Mouse (Mus musculus): ENCODE data around the gene Ube2e1. TPM values are rescaled to one million over a fixed set of nuclear protein-coding genes. Genes with fewer than 3 reads are reported as not detected.

The Ube2e1 gene
- polyA plus RNA-seq, 1 experiment = 37.0 TPM

DNA sequence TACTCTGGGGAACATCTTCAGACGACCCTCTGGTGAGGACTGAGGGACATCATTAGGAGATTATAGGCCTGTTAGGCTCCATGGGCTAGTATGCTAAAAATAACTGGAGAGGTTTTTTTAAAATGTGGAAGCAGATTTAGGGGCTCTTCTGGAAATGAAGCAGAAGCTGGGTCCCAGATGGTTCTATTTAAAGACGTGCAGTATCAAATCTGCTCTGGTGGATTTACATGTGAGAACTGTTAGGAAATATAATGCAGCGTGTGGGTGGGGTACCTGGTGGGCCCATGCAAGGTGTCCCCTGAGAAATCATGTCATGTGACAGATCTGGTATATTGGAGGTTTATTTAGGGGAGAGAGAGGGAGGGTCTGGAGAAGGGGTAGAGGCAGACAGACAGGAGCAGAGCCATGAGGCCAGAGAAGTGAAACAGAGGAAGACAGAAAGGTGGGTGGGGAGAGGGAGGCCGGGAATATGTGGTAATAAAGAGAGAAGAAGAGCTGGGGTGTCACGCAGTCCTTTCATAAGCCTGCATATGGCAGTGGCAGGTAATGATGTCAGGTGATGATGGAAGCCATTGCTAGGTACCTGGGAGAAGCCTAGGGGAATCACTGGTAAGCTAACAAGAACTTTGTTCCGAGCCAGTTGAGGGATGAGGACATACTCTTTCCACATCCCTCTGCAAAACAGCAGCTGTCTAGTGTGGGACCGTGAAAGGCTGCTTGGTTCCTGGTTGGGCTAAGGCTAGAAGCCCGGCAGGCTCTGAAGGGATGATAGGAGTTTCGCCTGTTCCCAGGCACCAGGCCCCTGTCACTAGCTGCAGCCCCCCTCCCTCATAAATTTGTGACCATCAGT is 41.3 kb upstream of the Ube2e1 start:
- Histone ChIP-seq H3K36me3 (ENCODE audit: control insufficient read depth, insufficient read depth) (no peaks in the 10 kb centered on the region), H3K27me3 (ENCODE audit: control insufficient read depth, insufficient read depth, insufficient read length) (no peaks in the 10 kb centered on the region), H3ac (ENCODE audit: control insufficient read depth, insufficient read length, low read depth) (no peak overlapping the region), H3K4me3 (ENCODE audit: insufficient read depth, poor library complexity, severe bottlenecking) (no peak overlapping the region), H3K79me2 (ENCODE audit: control insufficient read depth, insufficient read depth) (no peaks in the 10 kb centered on the region), H3K79me3 (ENCODE audit: low read depth) (no peaks in the 10 kb centered on the region)
- TF ChIP-seq MYOD1 (IDR thresholded peaks at IDR 0.05; ENCODE audit: control insufficient read depth, insufficient read length, low read depth) (no peak), FOSL1 (IDR thresholded peaks at IDR 0.05; ENCODE audit: insufficient read depth, low read length, poor library complexity, severe bottlenecking) (no peak), MAX (IDR thresholded peaks at IDR 0.05) (no peak), CTCF (IDR thresholded peaks at IDR 0.05; ENCODE audit: control insufficient read depth, insufficient read depth, insufficient read length) (no peak), MYOG (IDR thresholded peaks at IDR 0.05; ENCODE audit: control insufficient read depth, extremely low read depth, insufficient read length) (no peak)

DNA sequence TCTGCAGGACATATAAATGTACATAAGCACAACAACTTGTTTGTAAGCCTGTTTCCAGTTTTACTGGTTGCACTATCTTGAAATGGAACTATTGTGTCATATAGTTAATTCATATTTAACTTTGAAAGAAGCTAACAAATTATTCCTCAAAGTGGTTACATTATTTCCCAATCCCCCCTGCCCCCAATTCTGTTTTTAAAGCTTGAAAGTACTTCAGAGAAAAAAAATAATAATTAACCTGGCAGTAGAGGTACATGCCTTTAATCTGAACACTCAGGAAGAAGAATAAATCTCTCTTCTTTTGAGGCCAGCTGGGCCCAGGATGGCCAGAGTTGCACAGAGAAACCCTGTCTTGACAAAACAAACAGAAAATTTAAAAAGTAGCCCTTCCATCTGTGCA is 37.4 kb upstream of the Ube2e1 start:
- no peaks in the 10 kb centered on the region for H3K79me2 ChIP-seq (ENCODE audit: control insufficient read depth, insufficient read depth)
- H3ac ChIP-seq (ENCODE audit: control insufficient read depth, insufficient read length, low read depth) = no peak overlapping the region
- no peaks in the 10 kb centered on the region for H3K79me3 ChIP-seq (ENCODE audit: low read depth)
- no peak overlapping the region for H3K4me3 ChIP-seq (ENCODE audit: insufficient read depth, poor library complexity, severe bottlenecking)
- H3K36me3 ChIP-seq (ENCODE audit: control insufficient read depth, insufficient read depth) = no peaks in the 10 kb centered on the region
- no peaks in the 10 kb centered on the region for H3K27me3 ChIP-seq (ENCODE audit: control insufficient read depth, insufficient read depth, insufficient read length)
- no peak for TF ChIP-seq MAX (IDR thresholded peaks at IDR 0.05)
- no peak for TF ChIP-seq CEBPB (IDR thresholded peaks at IDR 0.05; ENCODE audit: low read depth)
- no peak for TF ChIP-seq USF1 (IDR thresholded peaks at IDR 0.05; ENCODE audit: low read depth)
- TF ChIP-seq MYOG (IDR thresholded peaks at IDR 0.05; ENCODE audit: control insufficient read depth, extremely low read depth, insufficient read length) = no peak
- no peak for TF ChIP-seq FOSL1 (IDR thresholded peaks at IDR 0.05; ENCODE audit: insufficient read depth, low read length, poor library complexity, severe bottlenecking)
- TF ChIP-seq CTCF (IDR thresholded peaks at IDR 0.05; ENCODE audit: control insufficient read depth, insufficient read depth, insufficient read length) = no peak
- TF ChIP-seq MYOD1 (IDR thresholded peaks at IDR 0.05; ENCODE audit: control insufficient read depth, insufficient read length, low read depth) = no peak

DNA sequence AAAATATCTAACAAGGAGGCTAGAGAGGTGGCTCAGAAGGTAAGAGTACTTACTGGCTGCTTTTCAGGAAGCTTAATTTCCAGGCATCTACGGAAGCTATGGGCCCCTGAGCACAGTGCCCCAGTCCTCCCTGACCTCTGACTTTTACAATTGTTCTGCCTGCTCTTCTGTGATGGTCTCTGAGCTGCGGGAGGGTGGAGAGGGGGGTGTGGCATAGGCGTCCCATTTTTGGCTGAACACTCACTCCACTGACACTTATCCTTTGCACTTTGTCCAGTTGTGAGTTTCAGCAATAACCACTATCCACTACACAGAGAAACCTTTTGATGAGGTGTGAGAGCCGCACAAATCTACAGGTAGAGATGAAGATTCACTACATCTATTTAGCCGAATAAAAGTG is 35.4 kb upstream of the Ube2e1 start:
- no peak overlapping the region for H3K4me3 ChIP-seq (ENCODE audit: insufficient read depth, poor library complexity, severe bottlenecking)
- no peak overlapping the region for H3ac ChIP-seq (ENCODE audit: control insufficient read depth, insufficient read length, low read depth)
- H3K36me3 ChIP-seq (ENCODE audit: control insufficient read depth, insufficient read depth) = no peaks in the 10 kb centered on the region
- TF ChIP-seq MAX (IDR thresholded peaks at IDR 0.05) (no peak), MYOD1 (IDR thresholded peaks at IDR 0.05; ENCODE audit: control insufficient read depth, insufficient read length, low read depth) (no peak), FOSL1 (IDR thresholded peaks at IDR 0.05; ENCODE audit: insufficient read depth, low read length, poor library complexity, severe bottlenecking) (no peak), CEBPB (IDR thresholded peaks at IDR 0.05; ENCODE audit: low read depth) (no peak), CTCF (IDR thresholded peaks at IDR 0.05; ENCODE audit: control insufficient read depth, insufficient read depth, insufficient read length) (no peak)
- no peaks in the 10 kb centered on the region for H3K79me2 ChIP-seq (ENCODE audit: control insufficient read depth, insufficient read depth)
- no peaks in the 10 kb centered on the region for H3K27me3 ChIP-seq (ENCODE audit: control insufficient read depth, insufficient read depth, insufficient read length)
- H3K79me3 ChIP-seq (ENCODE audit: low read depth) = no peaks in the 10 kb centered on the region

DNA sequence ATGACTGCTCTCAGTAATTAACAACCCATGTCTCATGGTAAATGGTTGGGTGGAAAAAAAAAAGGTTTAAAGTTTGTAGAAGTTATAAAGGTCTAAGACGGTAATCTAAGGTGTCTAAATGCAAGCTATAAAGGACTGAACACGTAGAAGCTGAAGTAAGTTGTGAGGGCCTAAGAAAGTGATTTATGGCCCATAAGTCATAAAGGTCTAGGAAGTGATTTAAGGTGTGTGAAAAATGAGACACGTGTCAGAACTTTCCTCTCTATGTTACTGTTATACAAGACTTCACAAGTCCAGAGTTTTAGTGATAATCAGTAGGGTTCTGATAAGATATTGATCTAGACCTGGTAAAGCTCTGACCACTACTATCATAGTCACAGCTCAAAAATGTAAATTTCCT is 32.7 kb upstream of the Ube2e1 start:
- Histone ChIP-seq H3K79me3 (ENCODE audit: low read depth) (no peaks in the 10 kb centered on the region), H3K79me2 (ENCODE audit: control insufficient read depth, insufficient read depth) (no peaks in the 10 kb centered on the region), H3K36me3 (ENCODE audit: control insufficient read depth, insufficient read depth) (no peaks in the 10 kb centered on the region), H3K4me3 (ENCODE audit: insufficient read depth, poor library complexity, severe bottlenecking) (no peak overlapping the region), H3K27me3 (ENCODE audit: control insufficient read depth, insufficient read depth, insufficient read length) (no peaks in the 10 kb centered on the region), H3ac (ENCODE audit: control insufficient read depth, insufficient read length, low read depth) (no peak overlapping the region)
- TF ChIP-seq CTCF (IDR thresholded peaks at IDR 0.05; ENCODE audit: control insufficient read depth, insufficient read depth, insufficient read length) (no peak), CEBPB (IDR thresholded peaks at IDR 0.05; ENCODE audit: low read depth) (no peak), MYOD1 (IDR thresholded peaks at IDR 0.05; ENCODE audit: control insufficient read depth, insufficient read length, low read depth) (no peak)

DNA sequence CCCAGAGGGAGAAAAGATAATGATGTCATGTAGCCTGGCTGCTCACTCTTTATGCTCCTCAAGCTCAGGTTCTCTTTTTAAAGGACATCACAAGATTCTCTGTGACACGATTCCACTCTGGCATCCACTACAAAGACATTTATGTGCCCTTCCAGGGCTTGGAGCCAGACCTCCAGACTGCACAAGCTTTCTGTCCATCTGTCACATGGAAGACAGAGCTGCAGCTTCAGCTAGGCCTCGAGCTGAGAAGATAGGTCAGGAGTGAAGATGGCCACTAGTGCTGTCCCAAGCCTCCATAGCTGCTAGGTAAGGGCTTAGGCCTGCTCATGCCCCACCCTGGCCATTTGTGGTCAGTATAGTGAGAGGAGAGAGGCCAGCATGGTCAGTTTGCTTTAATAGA is 24.8 kb upstream of the Ube2e1 start:
- no peaks in the 10 kb centered on the region for H3K79me2 ChIP-seq (ENCODE audit: control insufficient read depth, insufficient read depth)
- no peaks in the 10 kb centered on the region for H3K27me3 ChIP-seq (ENCODE audit: control insufficient read depth, insufficient read depth, insufficient read length)
- H3K36me3 ChIP-seq (ENCODE audit: control insufficient read depth, insufficient read depth) = no peaks in the 10 kb centered on the region
- H3K4me3 ChIP-seq (ENCODE audit: insufficient read depth, poor library complexity, severe bottlenecking) = no peak overlapping the region
- H3ac ChIP-seq (ENCODE audit: control insufficient read depth, insufficient read length, low read depth) = no peak overlapping the region
- TF ChIP-seq CTCF (IDR thresholded peaks at IDR 0.05; ENCODE audit: control insufficient read depth, insufficient read depth, insufficient read length) (no peak), USF1 (IDR thresholded peaks at IDR 0.05; ENCODE audit: low read depth) (no peak), CEBPB (IDR thresholded peaks at IDR 0.05; ENCODE audit: low read depth) (no peak), MYOD1 (IDR thresholded peaks at IDR 0.05; ENCODE audit: control insufficient read depth, insufficient read length, low read depth) (no peak), FOSL1 (IDR thresholded peaks at IDR 0.05; ENCODE audit: insufficient read depth, low read length, poor library complexity, severe bottlenecking) (no peak), MYOG (IDR thresholded peaks at IDR 0.05; ENCODE audit: control insufficient read depth, extremely low read depth, insufficient read length) (no peak), MAX (IDR thresholded peaks at IDR 0.05) (no peak)
- H3K79me3 ChIP-seq (ENCODE audit: low read depth) = no peaks in the 10 kb centered on the region

All from C2C12 (cell line).